Mouse (Mus musculus): ENCODE data around the gene Med29. TPM values are rescaled to one million over a fixed set of nuclear protein-coding genes. Genes with fewer than 3 reads are reported as not detected.

The Med29 gene
- polyA plus RNA-seq, 1 experiment from 2014 or later, result 50.0 TPM

DNA sequence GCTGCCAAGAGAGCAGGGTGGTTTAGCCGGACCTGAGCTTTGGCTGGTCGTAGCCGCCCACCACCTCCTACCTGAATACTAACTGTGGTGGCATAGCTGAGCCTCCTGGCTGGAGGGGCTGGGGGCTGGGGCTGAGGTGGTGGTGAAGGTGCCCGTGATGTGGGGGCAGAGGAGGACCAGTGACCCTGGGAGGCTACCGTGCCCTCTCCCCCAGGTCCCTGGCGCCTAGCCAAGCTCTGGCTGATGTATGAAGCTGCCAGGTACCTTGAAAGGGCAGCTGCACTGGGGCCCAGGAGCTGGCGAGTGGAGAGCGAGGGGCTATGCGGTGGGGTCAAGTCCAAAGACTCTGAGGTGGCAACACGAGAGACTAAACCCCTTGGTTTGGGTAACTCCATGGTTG, 32.7 kb downstream of the Med29 start:
- no peak overlapping the region for H3K9ac ChIP-seq (replicated peaks)
- no peak for ATAC-seq (ENCODE audit: low FRiP score)
- H3K36me3 ChIP-seq, result peaks cover 46% of the 10 kb centered on the region
- H3K4me1 ChIP-seq, result peaks cover 9% of the 10 kb centered on the region; the same call in 1 of the 2 replicates
- no peaks in the 10 kb centered on the region for H3K9me3 ChIP-seq (replicated peaks)
- H3K4me2 ChIP-seq, result no peak overlapping the region
- H3K27me3 ChIP-seq (replicated peaks), result no peaks in the 10 kb centered on the region
- 92% methylated on average over 10 of the region's 10 CpGs for WGBS
- H3K4me3 ChIP-seq (replicated peaks), result no peak overlapping the region
- H3K27ac ChIP-seq (replicated peaks), result no peak overlapping the region

GRCm38 (mm10) chr7:28358431-28358830, 34.1 kb downstream of the Med29 start:
- Histone ChIP-seq H3K4me2 (no peak overlapping the region), H3K27me3 (replicated peaks) (no peaks in the 10 kb centered on the region), H3K27ac (replicated peaks) (no peak overlapping the region), H3K4me1 (peaks cover 9% of the 10 kb centered on the region; the same call in 1 of the 2 replicates), H3K9ac (replicated peaks) (0 out of 2 replicates have a peak overlapping the region, but pooled peaks have one; percentile 14), H3K36me3 (peaks cover 45% of the 10 kb centered on the region), H3K4me3 (replicated peaks) (no peak overlapping the region), H3K9me3 (replicated peaks) (no peaks in the 10 kb centered on the region)
- WGBS, result 76% methylated on average over 7 of the region's 7 CpGs
- ATAC-seq (ENCODE audit: low FRiP score), result no peak

DNA sequence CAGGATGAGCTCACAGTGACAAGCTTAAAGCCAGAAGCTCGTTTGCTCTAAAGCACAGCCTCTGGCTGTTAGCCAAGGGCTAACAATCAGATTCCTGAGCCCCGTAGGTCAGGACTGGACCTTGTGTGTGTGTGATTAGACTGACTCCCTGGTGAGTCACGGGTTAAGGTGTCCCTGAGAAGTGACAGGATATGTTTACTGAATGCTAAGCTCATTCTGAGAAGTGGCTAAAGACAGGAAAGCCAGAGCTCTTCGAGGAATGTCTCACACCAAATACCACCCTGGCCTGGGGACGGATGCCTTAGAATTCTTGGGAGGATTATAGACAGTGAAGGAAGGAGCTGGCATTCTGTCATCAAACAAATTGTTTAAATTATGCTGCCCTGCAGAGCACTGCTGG, 34.5 kb downstream of the Med29 start:
- ATAC-seq (ENCODE audit: low FRiP score), result no peak
- H3K36me3 ChIP-seq, result peaks cover 47% of the 10 kb centered on the region
- H3K4me3 ChIP-seq (replicated peaks), result no peak overlapping the region
- 0 out of 2 replicates have a peak overlapping the region, but pooled peaks have one; percentile 14 for H3K27ac ChIP-seq (replicated peaks)
- no peak overlapping the region for H3K4me2 ChIP-seq
- H3K27me3 ChIP-seq (replicated peaks), result no peaks in the 10 kb centered on the region
- no peaks in the 10 kb centered on the region for H3K9me3 ChIP-seq (replicated peaks)
- H3K4me1 ChIP-seq, result peaks cover 9% of the 10 kb centered on the region; the same call in 1 of the 2 replicates
- 17% methylated on average over 5 of the region's 5 CpGs for WGBS
- H3K9ac ChIP-seq (replicated peaks), result no peak overlapping the region

DNA sequence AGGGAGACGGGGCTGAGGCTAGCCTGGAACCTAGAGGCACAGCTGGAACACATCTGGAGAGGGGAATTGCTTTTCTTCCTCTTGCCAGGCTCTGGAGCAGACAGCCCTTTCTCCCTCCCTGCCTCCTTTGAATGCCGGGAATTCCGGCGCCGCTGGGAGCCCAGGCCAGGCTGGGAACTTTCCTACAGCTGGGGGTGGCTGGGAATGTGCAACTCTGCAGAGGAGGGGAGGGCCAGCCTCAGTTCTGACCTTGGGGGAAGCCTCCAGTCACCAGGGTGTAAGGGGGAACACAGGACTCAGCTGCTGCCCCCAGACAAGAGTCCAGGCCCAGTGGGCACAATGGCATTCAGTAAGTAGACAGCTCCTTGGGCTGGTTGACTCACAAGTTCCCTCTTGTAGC, 35.5 kb downstream of the Med29 start:
- Histone ChIP-seq H3K36me3 (peaks cover 51% of the 10 kb centered on the region), H3K9me3 (replicated peaks) (no peaks in the 10 kb centered on the region), H3K27me3 (replicated peaks) (no peaks in the 10 kb centered on the region), H3K4me1 (peaks cover 12% of the 10 kb centered on the region), H3K27ac (replicated peaks) (peak overlapping the region; percentile 33; the same call in 1 of the 2 replicates), H3K4me2 (no peak overlapping the region), H3K4me3 (replicated peaks) (no peak overlapping the region), H3K9ac (replicated peaks) (no peak overlapping the region)
- ATAC-seq (ENCODE audit: low FRiP score), result no peak
- 11% methylated on average over 1 of the region's 5 CpGs for WGBS

DNA sequence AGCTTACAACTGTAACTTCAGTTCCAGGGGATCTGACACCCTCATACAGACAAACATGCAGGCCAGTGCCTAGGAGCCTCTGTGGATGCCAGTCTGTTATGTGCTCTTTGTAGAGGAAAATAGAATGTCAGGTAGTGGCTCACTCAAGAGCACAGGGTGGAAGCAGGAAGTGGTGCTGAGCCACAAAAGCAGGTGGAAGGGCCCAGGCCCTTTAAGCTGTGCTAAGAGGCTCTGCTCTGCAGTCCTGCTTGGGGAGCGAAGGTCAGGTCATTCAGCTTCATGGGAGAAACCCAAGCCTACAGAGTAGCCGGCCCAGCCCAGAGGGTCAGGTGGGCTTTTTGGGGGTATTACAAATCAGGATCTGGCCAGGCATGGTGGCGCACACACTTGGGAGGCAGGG, 37.3 kb downstream of the Med29 start:
- H3K36me3 ChIP-seq, result peaks cover 39% of the 10 kb centered on the region
- no peak overlapping the region for H3K4me3 ChIP-seq (replicated peaks)
- H3K9me3 ChIP-seq (replicated peaks), result no peaks in the 10 kb centered on the region
- no peak overlapping the region for H3K27ac ChIP-seq (replicated peaks)
- H3K9ac ChIP-seq (replicated peaks), result no peak overlapping the region
- no peaks in the 10 kb centered on the region for H3K27me3 ChIP-seq (replicated peaks)
- WGBS, result 95% methylated on average over 3 of the region's 3 CpGs
- H3K4me2 ChIP-seq, result no peak overlapping the region
- ATAC-seq (ENCODE audit: low FRiP score), result no peak
- peaks cover 21% of the 10 kb centered on the region for H3K4me1 ChIP-seq

- no peak for ATAC-seq (ENCODE audit: low FRiP score)
- no peaks in the 10 kb centered on the region for H3K9me3 ChIP-seq (replicated peaks)
- H3K4me3 ChIP-seq (replicated peaks), result no peak overlapping the region
- no peak overlapping the region for H3K4me2 ChIP-seq
- no peaks in the 10 kb centered on the region for H3K27me3 ChIP-seq (replicated peaks)
- H3K4me1 ChIP-seq, result peaks cover 26% of the 10 kb centered on the region
- no peak overlapping the region for H3K9ac ChIP-seq (replicated peaks)
- 92% methylated on average over 3 of the region's 3 CpGs for WGBS
- peaks cover 33% of the 10 kb centered on the region for H3K36me3 ChIP-seq
- no peak overlapping the region for H3K27ac ChIP-seq (replicated peaks)
These were observed 37.9 kb downstream of the Med29 start for GRCm38 (mm10) chr7:28354596-28354995.

- no peak overlapping the region for H3K4me2 ChIP-seq
- no peak overlapping the region for H3K9ac ChIP-seq (replicated peaks)
- ATAC-seq (ENCODE audit: low FRiP score), result no peak
- WGBS, result 89% methylated on average over 3 of the region's 3 CpGs
- no peak overlapping the region for H3K27ac ChIP-seq (replicated peaks)
- H3K9me3 ChIP-seq (replicated peaks), result no peaks in the 10 kb centered on the region
- peaks cover 29% of the 10 kb centered on the region for H3K4me1 ChIP-seq
- H3K4me3 ChIP-seq (replicated peaks), result no peak overlapping the region
- peaks cover 30% of the 10 kb centered on the region for H3K36me3 ChIP-seq
- H3K27me3 ChIP-seq (replicated peaks), result no peaks in the 10 kb centered on the region
These were observed 38.4 kb downstream of the Med29 start for GRCm38 (mm10) chr7:28354113-28354581.

GRCm38 (mm10) chr7:28353267-28353666, 39.2 kb downstream of the Med29 start:
- peaks cover 30% of the 10 kb centered on the region for H3K36me3 ChIP-seq
- 94% methylated on average over 2 of the region's 2 CpGs for WGBS

GRCm38 (mm10) chr7:28351676-28352191, 40.8 kb downstream of the Med29 start:
- Histone ChIP-seq H3K27ac (replicated peaks) (no peak overlapping the region), H3K4me2 (peak overlapping the region; percentile 90), H3K36me3 (peaks cover 30% of the 10 kb centered on the region), H3K27me3 (replicated peaks) (no peaks in the 10 kb centered on the region), H3K4me3 (replicated peaks) (peak overlapping the region; percentile 92), H3K9ac (replicated peaks) (peak overlapping the region; percentile 100), H3K4me1 (peaks cover 20% of the 10 kb centered on the region), H3K9me3 (replicated peaks) (no peaks in the 10 kb centered on the region)
- no peak for ATAC-seq (ENCODE audit: low FRiP score)
- 43% methylated on average over 4 of the region's 4 CpGs for WGBS

More at GRCm38 (mm10) chr7:28353267-28353666, 39.2 kb downstream of the Med29 start:
- H3K27me3 ChIP-seq (replicated peaks), result no peaks in the 10 kb centered on the region
- no peak for ATAC-seq (ENCODE audit: low FRiP score)
- no peak overlapping the region for H3K27ac ChIP-seq (replicated peaks)
- no peak overlapping the region for H3K9ac ChIP-seq (replicated peaks)
- no peak overlapping the region for H3K4me2 ChIP-seq
- no peaks in the 10 kb centered on the region for H3K9me3 ChIP-seq (replicated peaks)
- H3K4me3 ChIP-seq (replicated peaks), result no peak overlapping the region
- peaks cover 26% of the 10 kb centered on the region for H3K4me1 ChIP-seq

DNA sequence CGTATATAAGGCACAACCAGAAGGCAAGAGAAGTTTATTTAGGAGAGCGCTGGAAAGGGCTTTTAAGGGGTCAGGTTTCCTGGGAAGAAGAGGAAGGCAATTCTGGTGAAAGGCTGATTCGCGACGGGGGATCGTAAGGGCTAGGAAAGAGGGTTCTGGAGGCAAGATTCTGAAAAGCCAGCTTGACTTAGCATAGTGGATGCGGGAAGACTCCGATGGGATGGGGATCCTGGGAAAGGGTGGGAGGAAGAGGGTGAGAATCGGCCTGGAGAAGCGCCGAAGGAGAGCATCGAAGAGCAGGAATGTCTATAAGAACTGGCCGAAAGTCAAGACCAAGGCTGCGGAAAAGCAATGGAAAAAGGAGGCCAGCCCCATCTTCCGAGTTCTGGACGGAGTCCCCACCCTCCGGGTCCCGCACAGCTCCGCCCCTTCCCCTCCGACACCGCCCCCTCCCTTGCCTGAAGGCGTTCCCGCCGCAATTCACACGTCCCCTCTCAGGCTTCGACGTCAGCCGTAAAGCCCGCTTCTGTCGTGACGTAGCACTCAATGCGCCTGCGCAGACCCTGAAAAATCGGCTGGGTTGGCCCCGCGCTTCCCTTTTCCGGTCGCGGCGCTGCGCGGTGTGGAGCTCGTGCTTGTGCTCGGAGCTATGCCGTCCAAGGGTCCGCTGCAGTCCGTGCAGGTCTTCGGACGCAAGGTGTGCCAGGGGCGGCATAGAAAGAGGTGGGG, 42.2 kb downstream of the Med29 start, which contains the start of gene Rps16:
Gene Rps16, plus strand, starts transcription at position 498 of the 729 bp plus-strand sequence.
- H3K27ac ChIP-seq (replicated peaks), result peak within 1 kb of the TSS; percentile 93
- peak within 1 kb of the TSS; percentile 100 for H3K9ac ChIP-seq (replicated peaks)
- H3K27me3 ChIP-seq (replicated peaks), result no peaks in the 10 kb centered on the region
- peaks cover 20% of the 10 kb centered on the region for H3K4me1 ChIP-seq
- H3K36me3 ChIP-seq, result peaks cover 30% of the 10 kb centered on the region
- under 1% methylated on average over 46 of the region's 50 CpGs for WGBS
- peak; percentile 94 for ATAC-seq (ENCODE audit: low FRiP score)
- peak within 1 kb of the TSS; percentile 92 for H3K4me3 ChIP-seq (replicated peaks)
- peak within 1 kb of the TSS; percentile 90 for H3K4me2 ChIP-seq
- H3K9me3 ChIP-seq (replicated peaks), result no peaks in the 10 kb centered on the region

DNA sequence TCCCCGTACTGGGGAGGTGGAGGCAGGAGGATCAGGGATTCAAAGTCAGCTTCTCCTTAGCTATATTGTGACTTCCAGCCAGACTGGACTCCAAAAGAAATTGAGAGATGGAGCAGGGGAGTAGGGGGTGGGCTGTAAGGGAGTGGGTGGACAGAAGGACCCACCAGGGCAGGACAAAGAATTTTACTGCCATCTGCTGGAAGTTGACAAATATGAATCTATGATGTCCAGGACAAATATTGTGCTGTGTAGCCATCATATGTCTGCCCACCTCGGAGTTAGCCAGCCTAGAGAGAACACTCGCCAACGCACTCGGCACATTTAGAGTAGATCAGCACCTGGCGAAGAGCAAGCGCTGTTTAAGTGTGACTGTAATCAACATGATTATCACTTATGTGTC, 43.9 kb downstream of the Med29 start:
- ATAC-seq (ENCODE audit: low FRiP score), result no peak
- 88% methylated on average over 7 of the region's 7 CpGs for WGBS

GRCm38 (mm10) chr7:28347746-28348145, 44.8 kb downstream of the Med29 start:
- peaks cover 24% of the 10 kb centered on the region for H3K4me1 ChIP-seq
- WGBS, result 77% methylated on average over 3 of the region's 3 CpGs

More for the DNA sequence above, 43.9 kb downstream of the Med29 start:
- Histone ChIP-seq H3K4me2 (no peak overlapping the region), H3K4me1 (peaks cover 24% of the 10 kb centered on the region), H3K27ac (replicated peaks) (no peak overlapping the region), H3K27me3 (replicated peaks) (no peaks in the 10 kb centered on the region), H3K9ac (replicated peaks) (no peak overlapping the region), H3K36me3 (peaks cover 16% of the 10 kb centered on the region), H3K9me3 (replicated peaks) (no peaks in the 10 kb centered on the region), H3K4me3 (replicated peaks) (no peak overlapping the region)

More at GRCm38 (mm10) chr7:28347746-28348145, 44.8 kb downstream of the Med29 start:
- Histone ChIP-seq H3K9ac (replicated peaks) (no peak overlapping the region), H3K4me3 (replicated peaks) (no peak overlapping the region), H3K9me3 (replicated peaks) (no peaks in the 10 kb centered on the region), H3K4me2 (no peak overlapping the region), H3K36me3 (peaks cover 7% of the 10 kb centered on the region; the same call in 1 of the 2 replicates), H3K27ac (replicated peaks) (no peak overlapping the region), H3K27me3 (replicated peaks) (no peaks in the 10 kb centered on the region)
- ATAC-seq (ENCODE audit: low FRiP score), result no peak

All from neural tube, embryonic 15.5 days (tissue).